Mouse (Mus musculus) midbrain, postnatal 0 days (tissue): Measurements from ENCODE around the gene Slc15a2. TPM values are rescaled to one million over a fixed set of nuclear protein-coding genes. Genes with fewer than 3 reads are reported as not detected.
A peak's percentile ranks its signal among the peaks of the same experiment; 100 is the strongest.

Experiments
- ATAC-seq: fragments of 200-750 bp; cut with Nextera tagmentation; 2 replicates; pipeline ENCODE4 v1.8.0; 2017; ENCODE audit warnings: moderate number of reproducible peaks, mild to moderate bottlenecking, moderate TSS enrichment, moderate library complexity; ENCODE audit not compliant: low FRiP score
- DNase-seq: peaks from one replicate; pipeline ENCODE4 v3.0.0-alpha.2; 2015; ENCODE audit warnings: low spot score
- H3K27ac ChIP-seq: fragments of 300-500 bp; sonication (generic); 2 replicates; pipeline ENCODE4 v1.5.1; 2014; ENCODE audit warnings: low read depth, mild to moderate bottlenecking, low read length, mixed read lengths
- H3K27me3 ChIP-seq: fragments of 300-500 bp; sonication (generic); 2 replicates; pipeline ENCODE4 v1.6.1; 2014; ENCODE audit warnings: low read length, control low read depth, mixed read lengths; ENCODE audit not compliant: insufficient read depth
- H3K36me3 ChIP-seq: fragments of 300-500 bp; sonication (generic); 2 replicates; pipeline ENCODE4 v1.6.1; 2014; ENCODE audit warnings: low read length, control low read depth, mixed read lengths; ENCODE audit not compliant: insufficient read depth
- H3K4me1 ChIP-seq: fragments of 300-500 bp; sonication (generic); 2 replicates; pipeline ENCODE4 v1.6.1; 2014; ENCODE audit warnings: mild to moderate bottlenecking, control low read depth, antibody characterized with exemption, low read length, mixed read lengths; ENCODE audit not compliant: insufficient read depth
- H3K4me2 ChIP-seq: fragments of 300-500 bp; sonication (generic); 2 replicates; pipeline ENCODE4 v1.6.1; 2014; ENCODE audit warnings: low read depth, mild to moderate bottlenecking, low read length, mixed read lengths; ENCODE audit not compliant: poor library complexity, severe bottlenecking
- H3K4me3 ChIP-seq: fragments of 300-500 bp; sonication (generic); 2 replicates; pipeline ENCODE4 v1.5.1; 2014; ENCODE audit warnings: low read depth, mild to moderate bottlenecking, low read length, moderate library complexity
- H3K9ac ChIP-seq: fragments of 300-500 bp; sonication (generic); replicated peaks from 2 replicates; pipeline ENCODE4 v1.6.1; 2014; ENCODE audit warnings: mild to moderate bottlenecking, low read length, moderate library complexity, mixed read lengths; ENCODE audit not compliant: poor library complexity, severe bottlenecking
- H3K9me3 ChIP-seq: fragments of 300-500 bp; sonication (generic); 2 replicates; pipeline ENCODE4 v1.6.1; 2016; ENCODE audit warnings: low read length, control low read depth
- CTCF ChIP-seq: IDR thresholded peaks from 2 replicates; pipeline ENCODE4 v1.5.1; 2016; ENCODE audit warnings: antibody characterized with exemption, mild to moderate bottlenecking
- WGBS: fragments of 180-500 bp; shearing (Covaris S2); extraction: QIAGEN DNeasy Blood & Tissue Kit; methylation state at CpG from one replicate; pipeline ENCODE4 v1.1.7; 2014; 5-methylcytosine and 5-hydroxymethylcytosine counted together
- polyA plus RNA-seq: library from polyadenylated mRNA; unstranded; fragments of >200 nt; fragmentation: Nextera tagmentation; extraction: Ambion mirVana; gene quantifications from 2 replicates; pipeline ENCODE4 v1.2.1, GENCODE M21; 2015
- total RNA-seq: library from RNA; depleted of rRNA; stranded (reverse); fragments of >200 nt; gene quantifications from 2 replicates; pipeline ENCODE4 v1.2.3, GENCODE M21; 2014

Gene Slc15a2
- total and polyA plus RNA-seq, 2 experiments from 2014 or later = 19.7 to 24.8 TPM

GRCm38 (mm10) chr16:36733827-36734226, 50.9 kb downstream of the Slc15a2 start:
- no peak overlapping the region for H3K4me3 ChIP-seq
- H3K27ac ChIP-seq = no peak overlapping the region
- no peaks in the 10 kb centered on the region for H3K4me1 ChIP-seq
- no peak overlapping the region for H3K4me2 ChIP-seq
- no peak overlapping the region for H3K9ac ChIP-seq
- TF ChIP-seq CTCF = no peak
- no peaks in the 10 kb centered on the region for H3K9me3 ChIP-seq
- WGBS = 62% methylated on average over 1 of the region's 1 CpGs
- DNase-seq (peak; percentile 9), ATAC-seq (no peak)
- no peaks in the 10 kb centered on the region for H3K36me3 ChIP-seq
- H3K27me3 ChIP-seq = no peaks in the 10 kb centered on the region

GRCm38 (mm10) chr16:36732572-36732971, 52.2 kb downstream of the Slc15a2 start:
- no peak for ATAC-seq
- Histone ChIP-seq H3K4me2 (no peak overlapping the region), H3K9me3 (no peaks in the 10 kb centered on the region), H3K36me3 (no peaks in the 10 kb centered on the region), H3K9ac (no peak overlapping the region), H3K27ac (no peak overlapping the region), H3K4me3 (no peak overlapping the region), H3K27me3 (no peaks in the 10 kb centered on the region), H3K4me1 (no peaks in the 10 kb centered on the region)
- no peak for DNase-seq
- TF ChIP-seq CTCF = no peak

DNA sequence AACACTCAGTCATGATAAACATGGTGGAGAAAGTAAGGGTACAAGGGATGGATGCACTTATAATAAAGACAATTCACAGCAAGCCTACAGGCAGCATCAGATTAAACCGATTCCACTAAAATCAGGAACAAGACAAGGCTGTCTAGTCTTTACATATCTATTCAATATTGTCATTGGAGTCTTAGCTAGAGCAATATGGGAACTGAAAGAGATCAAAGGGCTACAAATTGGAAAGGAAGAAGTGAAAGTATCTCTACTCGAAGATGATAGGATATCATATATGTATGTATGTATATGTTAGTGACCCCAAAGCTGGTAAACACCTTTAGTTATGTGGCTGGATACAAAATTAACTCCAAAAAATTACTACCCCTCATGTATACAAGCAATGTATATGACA, 55.8 kb downstream of the Slc15a2 start:
- no peak for ATAC-seq
- DNase-seq = no peak
- WGBS = 87% methylated on average over 2 of the region's 2 CpGs

DNA sequence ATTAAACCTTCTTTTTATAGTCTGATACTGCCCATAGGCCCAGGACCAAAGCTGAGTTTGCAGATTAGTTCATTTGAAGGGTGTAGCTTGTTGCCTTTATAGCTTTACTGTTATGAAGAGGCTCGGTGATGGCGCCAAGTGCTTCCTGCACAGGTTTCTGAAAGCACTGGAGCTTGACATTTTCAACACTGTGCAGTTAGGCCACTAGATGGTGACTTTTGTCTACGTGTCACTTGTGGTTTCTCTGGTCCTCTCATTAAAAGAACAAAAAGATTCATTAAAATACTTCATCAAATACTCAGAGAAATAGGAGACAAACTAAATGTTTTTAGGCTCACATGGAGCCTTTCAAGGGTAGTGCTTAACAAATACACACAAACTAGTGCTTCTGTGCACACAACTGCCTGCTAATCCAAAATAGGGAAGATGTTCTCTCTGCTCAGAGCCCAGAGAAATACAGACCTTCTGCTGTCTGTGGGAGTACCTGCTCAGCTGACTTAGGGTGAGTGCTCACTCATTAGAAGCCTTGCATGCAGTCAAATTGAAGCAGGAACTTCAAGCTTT, 60.8 kb downstream of the Slc15a2 start:
- Histone ChIP-seq H3K4me1 (no peaks in the 10 kb centered on the region), H3K27ac (no peak overlapping the region), H3K4me2 (no peak overlapping the region), H3K4me3 (no peak overlapping the region), H3K9ac (no peak overlapping the region), H3K9me3 (no peaks in the 10 kb centered on the region), H3K36me3 (no peaks in the 10 kb centered on the region), H3K27me3 (no peaks in the 10 kb centered on the region; the same call in 1 of the 2 replicates)
- DNase-seq = peak; percentile 61
- no peak for ATAC-seq
- TF ChIP-seq CTCF = peak; percentile 67
- WGBS = 60% methylated on average over 3 of the region's 3 CpGs

More for the DNA sequence above, 55.8 kb downstream of the Slc15a2 start:
- TF ChIP-seq CTCF = no peak
- Histone ChIP-seq H3K4me2 (no peak overlapping the region), H3K27me3 (no peaks in the 10 kb centered on the region), H3K27ac (no peak overlapping the region), H3K9ac (no peak overlapping the region), H3K9me3 (no peaks in the 10 kb centered on the region), H3K4me3 (no peak overlapping the region), H3K36me3 (no peaks in the 10 kb centered on the region), H3K4me1 (no peaks in the 10 kb centered on the region)

DNA sequence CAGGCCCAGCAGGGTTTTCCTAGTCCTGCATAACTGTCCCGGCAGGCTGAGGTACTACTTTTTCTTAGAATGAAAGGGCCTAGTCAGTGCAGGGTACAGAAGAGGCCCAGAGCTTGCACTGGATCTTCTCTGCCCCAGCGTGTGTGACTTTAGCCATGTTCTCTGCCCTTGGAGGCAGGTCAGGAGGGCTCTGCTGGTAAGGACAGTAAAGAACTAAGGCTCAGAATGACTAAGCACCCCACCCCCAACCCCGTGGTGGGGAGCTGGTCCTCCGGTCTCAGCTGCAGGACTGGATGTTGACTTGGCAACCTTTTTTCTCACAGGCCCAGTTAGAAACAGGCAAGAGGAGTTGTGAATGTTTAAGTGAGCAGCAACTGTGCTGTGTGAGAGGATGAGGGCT, 62.0 kb downstream of the Slc15a2 start:
- Histone ChIP-seq H3K4me1 (no peaks in the 10 kb centered on the region), H3K9me3 (no peaks in the 10 kb centered on the region), H3K27ac (no peak overlapping the region), H3K4me3 (no peak overlapping the region), H3K27me3 (no peaks in the 10 kb centered on the region; the same call in 1 of the 2 replicates), H3K4me2 (no peak overlapping the region), H3K9ac (no peak overlapping the region), H3K36me3 (no peaks in the 10 kb centered on the region)
- no peak for DNase-seq
- 21% methylated on average over 4 of the region's 4 CpGs for WGBS
- TF ChIP-seq CTCF = no peak
- ATAC-seq = no peak

DNA sequence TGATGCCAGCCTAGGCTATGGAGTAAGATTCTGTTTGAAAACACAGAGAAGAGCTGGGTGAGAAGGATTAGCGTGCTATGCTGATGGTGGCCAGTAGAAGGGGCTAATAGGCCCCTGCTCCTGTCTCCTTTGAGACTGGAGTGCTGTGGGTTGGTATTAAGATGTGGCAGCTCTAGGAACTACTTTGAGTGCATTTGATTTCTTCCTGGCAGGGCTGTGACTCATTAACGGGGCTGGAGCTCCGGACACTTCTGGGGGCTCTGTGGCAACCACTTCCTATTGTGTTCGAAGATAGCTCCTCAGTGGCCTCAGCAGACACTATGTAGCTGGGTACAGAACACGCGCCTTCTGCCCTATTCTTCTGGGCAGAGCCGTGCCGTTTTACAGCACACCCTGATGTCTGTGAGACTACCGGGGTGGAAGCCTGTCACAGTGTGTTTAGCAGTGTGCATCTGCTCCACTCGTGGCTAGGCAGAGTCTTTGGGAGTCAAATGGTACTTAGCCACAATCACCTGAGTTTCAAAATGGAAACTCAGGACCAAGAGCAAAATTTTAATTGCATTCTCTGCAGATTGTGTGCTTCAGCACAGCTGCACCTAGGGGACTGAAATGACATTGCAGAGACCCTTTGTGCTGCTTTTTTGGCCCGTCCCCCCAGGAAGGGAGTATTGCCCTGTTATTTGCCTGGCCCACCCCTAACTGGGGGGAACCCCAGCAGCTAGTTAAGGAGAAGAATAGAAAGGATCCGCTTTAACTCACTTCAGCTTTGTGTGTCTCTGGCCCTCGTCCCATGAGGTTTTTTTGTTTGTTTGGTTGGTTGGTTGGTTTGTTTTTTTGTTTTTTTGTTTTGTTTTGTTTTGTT, 64.3 kb downstream of the Slc15a2 start:
- Histone ChIP-seq H3K9ac (no peak overlapping the region), H3K4me3 (no peak overlapping the region), H3K27me3 (no peaks in the 10 kb centered on the region; the same call in 1 of the 2 replicates), H3K4me2 (no peak overlapping the region), H3K27ac (no peak overlapping the region), H3K4me1 (no peaks in the 10 kb centered on the region), H3K36me3 (no peaks in the 10 kb centered on the region), H3K9me3 (no peaks in the 10 kb centered on the region)
- peak; percentile 28; the same call in 1 of the 2 replicates for TF ChIP-seq CTCF
- ATAC-seq = no peak
- WGBS = 65% methylated on average over 13 of the region's 13 CpGs
- peak; percentile 9 for DNase-seq
